Mouse (Mus musculus) stomach, postnatal 0 days (tissue): ENCODE measurements around the gene Padi3. TPM values are rescaled to one million over a fixed set of nuclear protein-coding genes. Genes with fewer than 3 reads are reported as not detected.

Experiments
- ATAC-seq: fragments of 200-750 bp; cut with Nextera tagmentation; 2 replicates; pipeline ENCODE4 v1.8.0; 2017; ENCODE audit not compliant: low FRiP score, low TSS enrichment
- DNase-seq: peaks from one replicate; pipeline ENCODE4 v3.0.0-alpha.2; 2016; ENCODE audit warnings: low spot score
- H3K27ac ChIP-seq: fragments of 300-500 bp; sonication (generic); replicated peaks from 2 replicates; pipeline ENCODE4 v1.5.1; 2014; ENCODE audit warnings: mild to moderate bottlenecking, control low read depth
- H3K27me3 ChIP-seq: fragments of 300-500 bp; sonication (generic); 2 replicates; pipeline ENCODE4 v1.6.1; 2014; ENCODE audit warnings: low read length; ENCODE audit not compliant: control insufficient read depth, insufficient read depth
- H3K36me3 ChIP-seq: fragments of 300-500 bp; sonication (generic); 2 replicates; pipeline ENCODE4 v1.6.1; 2014; ENCODE audit warnings: low read length, mixed read lengths; ENCODE audit not compliant: control insufficient read depth, insufficient read depth
- H3K4me1 ChIP-seq: fragments of 300-500 bp; sonication (generic); replicated peaks from 2 replicates; pipeline ENCODE4 v1.6.1; 2014; ENCODE audit warnings: antibody characterized with exemption; ENCODE audit not compliant: control insufficient read depth, insufficient read depth
- H3K4me2 ChIP-seq: fragments of 300-500 bp; sonication (generic); replicated peaks from 2 replicates; pipeline ENCODE4 v1.6.1; 2014; ENCODE audit warnings: low read depth, mild to moderate bottlenecking, control low read depth, moderate library complexity
- H3K4me3 ChIP-seq: fragments of 300-500 bp; sonication (generic); 2 replicates; pipeline ENCODE4 v1.5.1; 2014; ENCODE audit warnings: low read depth, low read length, control low read depth
- H3K9ac ChIP-seq: fragments of 300-500 bp; sonication (generic); 2 replicates; pipeline ENCODE4 v1.6.1; 2014; ENCODE audit warnings: mild to moderate bottlenecking, low read length, control low read depth, mixed read lengths
- H3K9me3 ChIP-seq: fragments of 300-500 bp; sonication (generic); 2 replicates; pipeline ENCODE4 v1.6.1; 2016; ENCODE audit warnings: low read length; ENCODE audit not compliant: control insufficient read depth
- CTCF ChIP-seq: IDR thresholded peaks from 2 replicates; pipeline ENCODE4 v1.5.1; 2016; ENCODE audit warnings: antibody characterized with exemption, low read depth, mild to moderate bottlenecking, moderate library complexity
- EP300 ChIP-seq: optimal IDR thresholded peaks from 2 replicates; pipeline ENCODE3; 2016; ENCODE audit warnings: antibody characterized with exemption
- WGBS: fragments of 180-500 bp; shearing (Covaris S2); extraction: QIAGEN DNeasy Blood & Tissue Kit; methylation state at CpG from one replicate; pipeline ENCODE4 v1.1.7; 2014; 5-methylcytosine and 5-hydroxymethylcytosine counted together
- polyA plus RNA-seq: library from polyadenylated mRNA; unstranded; fragments of >200 nt; fragmentation: Nextera tagmentation; extraction: Ambion mirVana; gene quantifications from 2 replicates; pipeline ENCODE4 v1.2.1, GENCODE M21; 2015

The Padi3 gene
- polyA plus RNA-seq, 1 experiment from 2014 or later = 0.02 TPM

DNA sequence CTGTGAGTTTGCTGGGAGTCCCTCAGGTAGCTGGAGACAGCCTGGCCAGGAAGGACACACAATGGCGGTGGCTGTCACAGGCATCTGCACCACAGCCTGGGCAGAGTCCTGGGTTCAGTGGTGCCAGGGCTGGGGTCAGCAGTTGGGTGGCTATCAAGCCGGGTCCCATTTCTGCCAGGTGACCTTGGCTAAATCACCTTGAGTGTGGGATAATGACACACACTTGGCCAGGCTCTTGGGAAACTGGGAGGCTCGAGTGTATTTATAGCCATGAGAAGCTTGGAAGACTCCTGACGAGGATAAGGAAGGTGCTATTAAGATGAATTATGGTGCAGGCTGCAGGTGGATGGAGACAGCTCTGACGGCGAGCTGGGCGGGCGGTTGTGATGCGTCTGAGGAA is 5.8 kb downstream of the Padi3 start:
- Histone ChIP-seq H3K36me3 (no peaks in the 10 kb centered on the region), H3K9me3 (no peaks in the 10 kb centered on the region), H3K27me3 (no peaks in the 10 kb centered on the region), H3K9ac (no peak overlapping the region), H3K4me2 (no peak overlapping the region), H3K27ac (no peak overlapping the region), H3K4me1 (no peaks in the 10 kb centered on the region), H3K4me3 (no peak overlapping the region)
- ATAC-seq (no peak), DNase-seq (no peak)
- TF ChIP-seq CTCF (no peak), EP300 (no peak)
- 73% methylated on average over 9 of the region's 9 CpGs for WGBS

GRCm38 (mm10) chr4:140801364-140801763 is 9.1 kb downstream of the Padi3 start:
- Histone ChIP-seq H3K27ac (no peak overlapping the region), H3K4me2 (no peak overlapping the region), H3K4me1 (no peaks in the 10 kb centered on the region), H3K9ac (no peak overlapping the region), H3K36me3 (no peaks in the 10 kb centered on the region), H3K27me3 (no peaks in the 10 kb centered on the region), H3K4me3 (no peak overlapping the region), H3K9me3 (no peaks in the 10 kb centered on the region)
- TF ChIP-seq CTCF (no peak), EP300 (no peak)
- DNase-seq (no peak), ATAC-seq (no peak)
- WGBS = 54% methylated on average over 3 of the region's 3 CpGs

- ATAC-seq = no peak
- DNase-seq = no peak
- Histone ChIP-seq H3K27ac (no peak overlapping the region), H3K4me2 (no peak overlapping the region), H3K9ac (no peak overlapping the region), H3K36me3 (no peaks in the 10 kb centered on the region), H3K4me1 (no peaks in the 10 kb centered on the region), H3K4me3 (no peak overlapping the region), H3K9me3 (no peaks in the 10 kb centered on the region), H3K27me3 (no peaks in the 10 kb centered on the region)
- WGBS = 73% methylated on average over 3 of the region's 3 CpGs
- TF ChIP-seq CTCF = no peak
- TF ChIP-seq EP300 = no peak
Observed at GRCm38 (mm10) chr4:140796786-140797185, 13.7 kb downstream of the Padi3 start.

GRCm38 (mm10) chr4:140794678-140795077 is 15.8 kb downstream of the Padi3 start:
- 80% methylated on average over 9 of the region's 9 CpGs for WGBS
- Histone ChIP-seq H3K4me3 (no peak overlapping the region), H3K27ac (no peak overlapping the region), H3K27me3 (no peaks in the 10 kb centered on the region), H3K9me3 (no peaks in the 10 kb centered on the region), H3K4me1 (no peaks in the 10 kb centered on the region), H3K36me3 (no peaks in the 10 kb centered on the region), H3K4me2 (no peak overlapping the region), H3K9ac (no peak overlapping the region)
- ATAC-seq = no peak
- TF ChIP-seq EP300 (no peak), CTCF (no peak)
- DNase-seq = no peak

DNA sequence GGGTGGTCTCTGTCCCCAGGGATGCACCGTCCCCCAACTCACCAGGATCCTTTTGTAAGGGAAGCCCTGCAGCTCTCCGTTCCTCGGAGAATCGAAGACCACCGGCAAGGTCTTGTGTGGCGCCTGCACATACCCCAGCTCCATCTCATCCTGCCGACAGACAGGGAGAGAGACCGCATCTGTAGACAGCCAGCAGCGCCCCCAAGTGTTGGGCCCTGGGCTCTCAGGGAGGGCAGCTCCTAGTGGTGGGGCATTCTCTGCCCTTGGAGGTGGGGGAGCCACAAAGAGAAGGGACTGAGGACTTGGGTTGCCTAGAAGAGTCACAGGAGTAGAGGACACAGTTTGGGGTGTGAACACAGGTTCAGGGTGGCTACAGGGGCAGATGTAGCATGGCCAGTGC is 16.7 kb downstream of the Padi3 start:
- Histone ChIP-seq H3K4me1 (no peaks in the 10 kb centered on the region), H3K9ac (no peak overlapping the region), H3K27me3 (no peaks in the 10 kb centered on the region), H3K36me3 (no peaks in the 10 kb centered on the region), H3K4me2 (no peak overlapping the region), H3K9me3 (no peaks in the 10 kb centered on the region), H3K27ac (no peak overlapping the region), H3K4me3 (no peak overlapping the region)
- no peak for DNase-seq
- WGBS = 73% methylated on average over 9 of the region's 9 CpGs
- ATAC-seq = no peak
- TF ChIP-seq CTCF (peak; percentile 57), EP300 (no peak)

DNA sequence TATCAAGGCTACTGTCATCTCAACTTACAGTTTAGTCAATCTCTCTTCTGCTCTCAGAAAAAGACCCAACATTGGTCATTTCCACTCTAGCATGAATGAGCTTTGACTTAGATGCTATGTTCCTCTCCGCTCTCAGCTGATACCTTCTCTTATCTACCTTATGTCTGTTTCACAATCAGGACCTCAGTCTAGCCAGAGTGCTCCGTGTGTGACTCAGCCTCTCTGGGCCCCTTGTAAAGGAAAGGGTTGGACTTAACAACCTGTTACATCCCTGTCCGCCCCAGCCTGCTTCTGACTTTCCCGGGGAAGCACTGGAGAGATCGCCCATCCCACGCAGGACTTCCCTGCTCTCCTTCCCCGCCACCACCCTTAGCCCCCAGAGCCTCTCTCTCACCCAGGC is 17.9 kb downstream of the Padi3 start:
- Histone ChIP-seq H3K9ac (no peak overlapping the region), H3K4me3 (no peak overlapping the region), H3K4me2 (no peak overlapping the region), H3K27me3 (no peaks in the 10 kb centered on the region), H3K27ac (no peak overlapping the region), H3K4me1 (no peaks in the 10 kb centered on the region), H3K36me3 (no peaks in the 10 kb centered on the region), H3K9me3 (no peaks in the 10 kb centered on the region)
- 83% methylated on average over 7 of the region's 7 CpGs for WGBS
- no peak for ATAC-seq
- DNase-seq = no peak
- no peak for TF ChIP-seq EP300
- no peak for TF ChIP-seq CTCF
